Mouse (Mus musculus) left cerebral cortex, postnatal 4 days (tissue): ENCODE data around the gene Smim1. TPM values are rescaled to one million over a fixed set of nuclear protein-coding genes. Genes with fewer than 3 reads are reported as not detected.

Experiments used
- total RNA-seq, 2 experiments: library from RNA; stranded (reverse); gene quantifications; 2 replicates each; pipeline ENCODE4 v1.2.3; 2021

Smim1 gene
- total RNA-seq, 2 experiments from 2014 or later, result 2.0 to 2.1 TPM

Other genes with a start within 250 kb of the Smim1 start
- 10 to 100 TPM; 17.2 to 19.2 TPM for gene A430005L14Rik, start 69.0 kb downstream of the Smim1 start, total RNA-seq
- gene Dffb, start 51.1 kb downstream of the Smim1 start, total RNA-seq, result 10 to 100 TPM; 15.1 to 17.0 TPM
- 10 to 100 TPM; 22.5 to 23.1 TPM for gene Cep104, start 51.0 kb downstream of the Smim1 start, total RNA-seq
- 10 to 100 TPM; 54.2 to 59.9 TPM for gene Lrrc47, start 14.5 kb downstream of the Smim1 start, total RNA-seq
- gene Ccdc27, start 16.4 kb upstream of the Smim1 start, total RNA-seq, result under 1 TPM; 0.22 to 0.30 TPM
- 1 to 10 TPM; 3.7 to 4.3 TPM for gene Trp73, start 114.0 kb upstream of the Smim1 start, total RNA-seq
- 10 to 100 TPM; 27.0 to 30.4 TPM for gene Wrap73, start 116.1 kb upstream of the Smim1 start, total RNA-seq
- gene Tprgl, start 134.4 kb upstream of the Smim1 start, total RNA-seq, result 100 to 1,000 TPM; 119 to 121 TPM
- gene Megf6, start 144.5 kb upstream of the Smim1 start, total RNA-seq, result 10 to 100 TPM; 10.4 to 13.7 TPM